Mouse (Mus musculus): ENCODE data around the gene Gnat3. TPM values are rescaled to one million over a fixed set of nuclear protein-coding genes. Genes with fewer than 3 reads are reported as not detected.

The Gnat3 gene
- polyA plus RNA-seq, 1 experiment from 2014 or later: not detected

DNA sequence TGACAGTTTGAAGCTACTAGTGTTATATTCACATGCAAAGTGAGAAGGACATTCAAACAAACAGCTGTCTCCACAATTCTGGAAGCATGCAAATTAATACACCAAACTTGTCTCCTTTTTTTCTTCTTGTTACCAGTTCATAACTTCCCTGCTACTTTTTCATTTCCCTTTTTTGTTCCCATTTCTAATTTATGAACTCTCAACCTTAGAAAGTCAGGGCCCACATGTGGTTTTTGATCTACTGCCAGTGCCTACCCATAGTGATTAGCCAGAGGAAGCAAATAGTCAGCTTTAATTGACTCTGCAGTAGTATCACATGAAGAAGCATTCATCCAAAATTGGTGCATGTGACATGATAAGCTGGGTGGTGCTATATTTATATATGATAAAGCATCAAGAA lies 44.7 kb downstream of the Gnat3 start:
- Histone ChIP-seq H3K36me3 (replicated peaks) (no peaks in the 10 kb centered on the region), H3K27ac (replicated peaks) (no peak overlapping the region), H3K9ac (no peak overlapping the region), H3K4me1 (replicated peaks) (no peaks in the 10 kb centered on the region), H3K4me3 (replicated peaks) (no peak overlapping the region), H3K27me3 (no peaks in the 10 kb centered on the region), H3K9me3 (replicated peaks) (no peaks in the 10 kb centered on the region), H3K4me2 (no peak overlapping the region)
- no peak for ATAC-seq (ENCODE audit: insufficient read depth)

DNA sequence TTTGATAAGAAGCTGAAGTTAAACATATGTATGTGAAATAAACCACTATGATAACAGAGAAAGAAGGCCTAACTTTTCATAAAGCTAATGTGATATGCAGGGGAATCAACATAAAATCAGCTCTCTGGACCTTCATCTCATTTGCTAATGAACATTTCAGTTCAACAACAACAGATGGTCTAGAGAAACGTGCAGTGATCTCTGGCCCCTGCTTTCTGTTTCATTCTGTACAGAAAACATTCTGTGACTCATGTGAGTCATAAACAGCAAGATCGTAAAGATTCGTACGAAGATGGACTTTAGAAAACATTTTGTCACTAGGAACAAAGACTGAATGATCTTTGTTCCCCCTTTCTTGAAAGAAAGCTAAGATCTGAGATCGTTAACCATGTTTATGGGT lies 48.0 kb downstream of the Gnat3 start:
- no peaks in the 10 kb centered on the region for H3K9me3 ChIP-seq (replicated peaks)
- no peaks in the 10 kb centered on the region for H3K36me3 ChIP-seq (replicated peaks)
- no peak overlapping the region for H3K4me3 ChIP-seq (replicated peaks)
- H3K4me1 ChIP-seq (replicated peaks): no peaks in the 10 kb centered on the region
- H3K27ac ChIP-seq (replicated peaks): no peak overlapping the region
- ATAC-seq (ENCODE audit: insufficient read depth): no peak
- WGBS (ENCODE audit: insufficient replicate concordance): 62% methylated on average over 5 of the region's 5 CpGs
- no peaks in the 10 kb centered on the region for H3K27me3 ChIP-seq
- no peak overlapping the region for H3K9ac ChIP-seq
- no peak overlapping the region for H3K4me2 ChIP-seq

DNA sequence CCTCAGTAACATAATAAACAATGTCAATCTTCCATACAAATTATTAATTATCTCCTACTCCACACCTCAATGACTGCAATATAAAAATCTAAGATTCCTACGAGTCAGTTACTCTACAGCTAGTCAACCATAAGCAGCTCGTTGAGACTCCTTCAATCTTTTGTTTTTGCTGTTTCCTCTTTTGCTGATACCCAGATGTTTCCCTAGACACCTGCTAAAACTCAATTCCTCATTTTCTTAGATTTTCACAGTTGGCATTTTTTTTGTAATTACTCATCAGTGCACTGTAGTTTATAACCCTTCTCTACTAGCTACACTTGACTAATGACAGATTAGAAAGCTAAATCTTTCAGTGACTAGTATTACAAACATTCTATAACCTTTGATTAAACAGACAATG lies 50.8 kb downstream of the Gnat3 start:
- H3K9ac ChIP-seq: no peak overlapping the region
- H3K9me3 ChIP-seq (replicated peaks): no peaks in the 10 kb centered on the region
- H3K4me2 ChIP-seq: no peak overlapping the region
- no peak overlapping the region for H3K27ac ChIP-seq (replicated peaks)
- WGBS (ENCODE audit: insufficient replicate concordance): 10% methylated on average over 2 of the region's 2 CpGs
- no peaks in the 10 kb centered on the region for H3K4me1 ChIP-seq (replicated peaks)
- no peaks in the 10 kb centered on the region for H3K36me3 ChIP-seq (replicated peaks)
- ATAC-seq (ENCODE audit: insufficient read depth): no peak
- H3K4me3 ChIP-seq (replicated peaks): no peak overlapping the region
- H3K27me3 ChIP-seq: no peaks in the 10 kb centered on the region

DNA sequence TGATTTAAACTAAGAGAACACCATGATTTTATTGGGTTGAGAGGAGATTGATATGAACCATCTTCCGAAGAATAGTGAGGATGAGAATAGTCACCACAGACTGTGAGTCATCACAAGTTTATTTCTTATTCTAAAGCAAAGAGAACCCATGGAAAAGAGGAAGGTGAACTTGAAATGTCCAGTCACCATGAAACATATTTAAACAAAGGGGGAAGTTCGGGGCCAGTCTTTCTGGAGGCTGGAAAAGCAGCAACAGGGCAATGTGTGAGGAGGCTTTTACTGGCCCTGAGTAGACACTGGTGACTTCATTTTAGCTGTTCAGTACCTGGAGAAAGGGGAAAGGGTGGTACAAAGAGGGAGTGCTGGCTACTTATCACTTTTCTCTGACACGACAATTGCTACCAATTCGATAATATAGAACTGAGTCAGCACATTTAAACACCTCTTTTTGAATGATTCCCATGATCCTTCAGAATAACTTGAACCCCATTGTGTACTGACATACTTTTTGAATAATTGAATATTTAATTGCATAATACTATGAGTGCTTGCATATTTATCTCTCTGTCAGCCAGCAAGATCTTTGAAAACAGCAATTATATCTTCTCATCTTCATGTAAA lies 52.0 kb downstream of the Gnat3 start:
- no peak for ATAC-seq (ENCODE audit: insufficient read depth)
- Histone ChIP-seq H3K9me3 (replicated peaks) (no peaks in the 10 kb centered on the region), H3K27me3 (no peaks in the 10 kb centered on the region), H3K9ac (no peak overlapping the region), H3K36me3 (replicated peaks) (no peaks in the 10 kb centered on the region), H3K4me2 (no peak overlapping the region), H3K27ac (replicated peaks) (no peak overlapping the region), H3K4me3 (replicated peaks) (no peak overlapping the region), H3K4me1 (replicated peaks) (no peaks in the 10 kb centered on the region)
- 46% methylated on average over 4 of the region's 4 CpGs for WGBS (ENCODE audit: insufficient replicate concordance)

DNA sequence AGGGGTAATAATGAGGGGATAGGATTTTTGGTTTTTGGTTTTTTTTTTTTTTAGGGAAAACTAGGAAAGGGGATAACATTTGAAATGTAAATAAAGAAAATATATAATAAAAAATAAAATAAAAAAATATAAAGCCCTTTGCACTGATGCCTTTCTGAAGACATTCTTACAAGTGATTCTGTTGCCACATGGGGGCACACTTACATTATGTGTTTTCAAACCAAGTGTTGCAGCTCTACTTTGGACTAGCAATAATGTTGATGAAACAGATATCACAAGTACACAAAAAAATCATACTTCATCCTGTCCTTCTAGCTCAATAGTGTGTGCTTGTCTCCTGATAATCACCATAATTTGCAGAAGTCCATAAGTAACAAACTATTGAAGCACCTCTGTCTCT lies 61.0 kb downstream of the Gnat3 start:
- no peak overlapping the region for H3K4me3 ChIP-seq (replicated peaks)
- no peaks in the 10 kb centered on the region for H3K9me3 ChIP-seq (replicated peaks)
- H3K9ac ChIP-seq: no peak overlapping the region
- H3K36me3 ChIP-seq (replicated peaks): no peaks in the 10 kb centered on the region
- no peaks in the 10 kb centered on the region for H3K4me1 ChIP-seq (replicated peaks)
- no peak overlapping the region for H3K27ac ChIP-seq (replicated peaks)
- no peak overlapping the region for H3K4me2 ChIP-seq
- H3K27me3 ChIP-seq: no peaks in the 10 kb centered on the region
- no peak for ATAC-seq (ENCODE audit: insufficient read depth)

DNA sequence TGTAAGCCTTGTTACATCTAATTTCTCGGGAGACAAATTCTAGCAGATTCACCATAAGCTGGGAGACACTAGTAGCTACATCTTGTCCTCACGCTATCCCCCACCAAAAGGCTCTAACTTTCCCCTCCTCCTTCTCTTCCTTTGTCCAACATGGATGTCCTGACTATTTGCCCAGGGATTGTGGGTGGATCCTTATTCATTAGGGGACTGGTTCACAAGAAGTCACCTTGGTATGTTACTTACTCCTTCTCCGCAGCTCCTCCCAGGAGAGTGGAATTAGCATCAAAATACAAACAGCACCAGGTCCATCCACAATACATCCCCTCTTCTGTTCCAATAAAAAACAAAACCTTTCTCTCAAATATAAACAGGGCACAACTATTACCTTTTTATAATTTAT lies 65.2 kb downstream of the Gnat3 start:
- Histone ChIP-seq H3K27me3 (no peaks in the 10 kb centered on the region), H3K4me1 (replicated peaks) (no peaks in the 10 kb centered on the region), H3K9me3 (replicated peaks) (no peaks in the 10 kb centered on the region), H3K27ac (replicated peaks) (no peak overlapping the region), H3K4me3 (replicated peaks) (no peak overlapping the region), H3K9ac (no peak overlapping the region), H3K36me3 (replicated peaks) (no peaks in the 10 kb centered on the region), H3K4me2 (no peak overlapping the region)
- 72% methylated on average over 3 of the region's 3 CpGs for WGBS (ENCODE audit: insufficient replicate concordance)
- ATAC-seq (ENCODE audit: insufficient read depth): no peak

DNA sequence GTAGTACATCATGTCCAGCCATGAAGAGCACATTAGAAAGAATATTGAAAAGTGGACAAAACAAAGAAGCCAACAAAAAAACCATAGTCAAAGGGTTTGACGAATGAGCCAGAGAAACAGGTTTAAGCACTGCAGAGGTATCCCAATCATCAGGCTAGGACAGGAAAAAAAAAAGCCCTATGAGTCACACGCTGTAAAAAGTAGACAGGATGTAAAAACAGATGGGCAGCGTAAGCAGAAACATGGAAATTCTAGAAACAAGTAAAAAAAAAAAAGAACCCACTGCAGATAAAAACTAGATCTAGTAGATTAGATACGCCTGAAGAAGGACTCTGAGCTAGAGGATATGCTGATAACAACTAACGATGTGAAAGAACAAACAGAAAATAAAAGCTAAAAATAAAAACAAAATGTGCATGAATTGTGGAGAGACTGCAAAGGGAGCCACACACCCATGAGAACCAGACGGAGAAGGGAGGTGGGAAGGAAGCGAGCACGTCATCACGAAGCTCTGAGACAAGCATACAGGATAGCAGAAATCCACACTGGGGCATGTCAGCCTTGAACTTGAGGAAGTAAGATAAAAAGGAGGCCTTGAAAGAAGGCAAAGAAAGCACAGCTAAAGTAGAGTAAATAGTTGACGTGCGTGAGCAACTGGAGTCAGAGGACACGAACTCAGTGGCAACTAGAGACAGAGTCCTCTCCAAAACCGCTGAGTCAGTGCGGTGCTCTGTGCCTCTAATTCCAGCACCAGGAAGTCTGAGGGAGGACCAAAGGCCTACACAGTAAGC lies 73.7 kb downstream of the Gnat3 start:
- Histone ChIP-seq H3K4me3 (replicated peaks) (no peak overlapping the region), H3K27me3 (no peaks in the 10 kb centered on the region), H3K27ac (replicated peaks) (no peak overlapping the region), H3K4me1 (replicated peaks) (no peaks in the 10 kb centered on the region), H3K36me3 (replicated peaks) (no peaks in the 10 kb centered on the region), H3K4me2 (no peak overlapping the region), H3K9ac (no peak overlapping the region), H3K9me3 (replicated peaks) (no peaks in the 10 kb centered on the region)
- peak; percentile 62; the same call in 1 of the 2 replicates for ATAC-seq (ENCODE audit: insufficient read depth)
- WGBS (ENCODE audit: insufficient replicate concordance): 31% methylated on average over 14 of the region's 14 CpGs

DNA sequence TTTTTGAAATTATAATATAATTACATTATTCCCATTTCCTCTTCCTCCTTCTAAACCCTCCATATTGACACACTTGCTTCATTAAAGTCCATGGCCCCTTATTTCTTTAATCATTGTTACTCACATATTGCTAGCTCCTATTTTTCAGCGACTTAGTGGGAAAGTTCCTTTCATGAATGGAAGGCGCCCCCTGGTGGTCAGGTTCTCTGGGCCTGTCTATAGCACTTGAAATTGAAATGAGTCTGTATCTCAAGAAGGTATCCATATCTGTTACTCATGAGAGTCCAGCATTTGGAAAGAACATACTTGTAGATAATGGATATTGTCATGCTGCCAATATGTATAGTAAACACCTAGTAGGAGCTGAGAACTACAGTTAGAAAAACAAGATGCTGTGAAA lies 80.7 kb downstream of the Gnat3 start:
- no peaks in the 10 kb centered on the region for H3K27me3 ChIP-seq
- H3K4me2 ChIP-seq: no peak overlapping the region
- no peaks in the 10 kb centered on the region for H3K36me3 ChIP-seq (replicated peaks)
- WGBS (ENCODE audit: insufficient replicate concordance): 6% methylated on average over 2 of the region's 2 CpGs
- no peak overlapping the region for H3K4me3 ChIP-seq (replicated peaks)
- H3K4me1 ChIP-seq (replicated peaks): no peaks in the 10 kb centered on the region
- no peak for ATAC-seq (ENCODE audit: insufficient read depth)
- H3K9ac ChIP-seq: no peak overlapping the region
- H3K27ac ChIP-seq (replicated peaks): no peak overlapping the region
- H3K9me3 ChIP-seq (replicated peaks): no peaks in the 10 kb centered on the region

DNA sequence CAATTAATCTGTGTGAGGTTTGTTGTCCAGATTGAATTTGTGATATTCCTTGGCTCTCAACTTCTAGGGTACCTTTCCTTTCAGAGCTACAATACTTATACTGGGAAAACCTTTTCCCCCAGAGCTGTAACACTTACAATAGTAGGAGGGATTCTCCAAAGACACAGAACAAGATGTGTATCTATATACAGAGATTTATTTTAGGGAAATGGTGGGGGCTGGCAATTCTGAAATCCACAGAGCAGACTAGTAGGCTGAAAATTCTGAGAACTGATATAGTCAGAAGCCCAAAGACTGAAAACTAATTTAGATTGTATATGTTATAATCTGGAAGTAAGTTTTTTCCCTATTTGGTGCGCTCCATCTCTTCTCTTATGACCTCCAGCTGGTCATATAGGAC lies 86.5 kb downstream of the Gnat3 start:
- no peak for ATAC-seq (ENCODE audit: insufficient read depth)
- H3K27ac ChIP-seq (replicated peaks): no peak overlapping the region

DNA sequence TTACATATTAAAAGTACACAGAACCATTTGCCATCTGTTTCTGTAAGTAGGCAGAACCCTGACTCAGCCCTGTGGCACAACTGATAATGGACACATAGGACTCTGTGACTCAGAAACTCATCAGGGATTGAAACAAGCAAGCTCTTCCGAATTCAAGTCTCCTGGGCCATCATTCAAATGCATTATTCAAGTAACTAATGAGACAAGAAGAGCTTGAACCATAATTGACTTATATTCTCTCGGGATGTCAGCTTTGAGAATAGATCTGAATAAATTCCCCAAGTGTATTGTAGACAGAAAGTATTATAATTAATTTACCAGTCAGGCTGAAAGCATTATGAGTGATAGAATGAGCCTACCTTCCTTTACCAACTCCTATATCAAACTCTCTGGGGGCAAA lies 93.0 kb downstream of the Gnat3 start:
- 32% methylated on average over 2 of the region's 2 CpGs for WGBS (ENCODE audit: insufficient replicate concordance)
- Histone ChIP-seq H3K27me3 (no peaks in the 10 kb centered on the region), H3K4me3 (replicated peaks) (no peak overlapping the region), H3K4me1 (replicated peaks) (no peaks in the 10 kb centered on the region), H3K36me3 (replicated peaks) (no peaks in the 10 kb centered on the region), H3K27ac (replicated peaks) (no peak overlapping the region), H3K4me2 (no peak overlapping the region), H3K9me3 (replicated peaks) (no peaks in the 10 kb centered on the region), H3K9ac (no peak overlapping the region)
- no peak for ATAC-seq (ENCODE audit: insufficient read depth)

More for the DNA sequence above, 86.5 kb downstream of the Gnat3 start:
- Histone ChIP-seq H3K4me3 (replicated peaks) (no peak overlapping the region), H3K9ac (no peak overlapping the region), H3K9me3 (replicated peaks) (no peaks in the 10 kb centered on the region), H3K27me3 (no peaks in the 10 kb centered on the region), H3K36me3 (replicated peaks) (no peaks in the 10 kb centered on the region), H3K4me1 (replicated peaks) (no peaks in the 10 kb centered on the region), H3K4me2 (no peak overlapping the region)
- 62% methylated on average over 1 of the region's 1 CpGs for WGBS (ENCODE audit: insufficient replicate concordance)

Measured in liver, embryonic 15.5 days (tissue).